Mouse (Mus musculus): ENCODE data around the gene Gm44579. TPM values are rescaled to one million over a fixed set of nuclear protein-coding genes. Genes with fewer than 3 reads are reported as not detected.

The Gm44579 gene
- not detected in 2 replicates for total RNA-seq (2017)

DNA sequence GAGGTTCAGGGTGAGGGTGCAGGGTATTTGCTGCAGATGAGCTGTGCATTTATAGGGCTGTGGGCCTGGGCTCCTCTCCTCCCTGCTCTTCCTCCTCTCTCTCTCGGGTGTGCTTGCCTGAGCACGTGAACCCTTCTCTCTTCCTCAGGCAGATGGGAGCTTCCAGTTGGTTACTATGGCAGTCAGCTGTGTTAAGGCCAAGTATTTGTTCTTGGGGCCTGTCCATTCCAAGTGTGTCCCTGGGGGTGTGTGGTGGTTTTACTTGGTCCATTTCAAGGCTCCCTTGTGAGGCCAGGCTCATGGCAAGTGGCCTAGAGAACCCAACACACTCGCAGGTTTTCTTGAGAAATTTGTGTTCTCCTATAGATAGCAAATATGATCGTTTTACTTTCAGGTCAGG lies at the start of gene Gm44579, which contains the start of gene Olfr287:
TSS of gene Gm44579 (minus strand) at position 101 of the 400 bp plus-strand sequence.
TSS of gene Olfr287 (minus strand) at position 180 of the 400 bp plus-strand sequence.
- ATAC-seq (replicated peaks; ENCODE audit: low read depth, poor library complexity, severe bottlenecking): no peak

DNA sequence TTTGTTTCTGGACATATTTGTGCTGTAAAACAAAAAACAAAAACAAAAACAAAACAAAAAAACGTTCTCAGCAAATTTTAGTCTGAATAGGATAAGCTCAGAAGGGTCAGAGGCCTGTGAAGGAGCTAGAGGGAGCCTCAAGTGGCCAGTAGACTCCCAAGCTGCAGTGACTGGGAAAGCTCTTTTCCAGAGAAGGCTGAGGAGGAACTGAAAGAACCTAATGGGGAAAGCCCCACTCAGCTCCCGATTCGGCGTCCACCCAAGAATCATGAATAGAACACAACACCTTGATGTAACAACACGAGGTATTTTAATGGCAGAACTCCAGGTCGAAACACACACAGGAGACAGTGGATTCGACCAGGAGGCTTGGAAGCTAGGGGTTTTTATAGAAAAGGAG lies 37.0 kb upstream of the Gm44579 start:
- no peak for ATAC-seq (replicated peaks; ENCODE audit: low read depth, poor library complexity, severe bottlenecking)

DNA sequence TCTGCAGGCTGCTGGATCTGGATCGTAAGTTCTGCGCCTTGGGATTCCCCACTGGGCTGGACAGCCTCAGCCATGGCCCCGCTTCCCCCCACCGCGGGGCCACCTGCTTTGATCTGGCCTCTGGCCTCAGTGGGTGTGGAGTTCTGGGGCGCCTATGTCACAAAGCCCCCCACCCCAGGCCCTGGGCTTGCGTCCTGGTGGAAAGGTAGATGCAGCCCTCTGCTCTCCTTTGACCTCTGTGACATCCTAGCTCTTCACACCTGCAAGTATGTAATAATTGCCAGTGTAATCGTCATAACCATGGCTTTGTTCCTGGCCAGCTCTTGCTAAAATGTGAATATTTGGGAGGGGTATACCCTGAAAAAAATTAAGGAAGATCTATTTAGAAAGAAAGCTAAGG lies 36.4 kb upstream of the Gm44579 start, which contains the start of gene H1fnt:
TSS of gene H1fnt (minus strand) at position 101 of the 400 bp plus-strand sequence.
- ATAC-seq (replicated peaks; ENCODE audit: low read depth, poor library complexity, severe bottlenecking): no peak

DNA sequence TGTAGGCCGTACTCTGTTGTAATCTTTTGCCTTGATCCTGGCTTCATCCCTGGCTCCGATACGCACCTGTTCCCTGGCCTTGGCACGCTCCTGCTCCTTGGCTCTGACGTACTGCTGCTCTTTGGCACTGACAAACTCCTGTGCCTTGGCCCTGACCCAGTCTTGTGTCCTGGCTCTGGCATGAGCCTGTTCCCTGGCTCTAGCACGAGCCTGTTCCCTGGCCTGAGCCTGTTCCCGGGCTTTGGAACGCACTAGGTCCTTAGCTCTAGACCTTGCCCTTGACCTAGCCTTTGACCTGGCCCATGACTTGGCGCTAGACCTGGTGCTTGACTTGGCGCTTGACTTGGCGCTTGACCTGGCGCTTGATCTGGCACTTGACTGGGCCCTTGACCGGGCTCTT lies 35.5 kb upstream of the Gm44579 start:
- no peak for ATAC-seq (replicated peaks; ENCODE audit: low read depth, poor library complexity, severe bottlenecking)

DNA sequence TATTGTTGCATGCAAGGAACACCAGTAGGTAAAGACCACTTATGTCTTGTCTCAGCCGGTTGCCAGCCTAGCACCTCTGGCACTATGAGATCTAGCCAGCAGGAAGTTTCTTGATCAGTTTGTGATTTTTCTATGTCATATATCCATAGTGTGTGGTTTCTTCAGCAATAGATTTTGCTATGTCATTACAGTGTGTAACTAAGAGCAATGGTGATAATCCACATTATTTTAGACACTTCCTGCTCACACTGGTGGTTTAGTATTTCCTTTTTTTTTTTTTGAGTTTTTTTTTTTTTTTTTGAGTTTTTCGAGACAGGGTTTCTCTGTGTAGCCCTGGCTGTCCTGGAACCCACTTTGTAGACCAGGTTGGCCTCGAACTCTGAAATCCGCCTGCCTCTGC lies 14.7 kb upstream of the Gm44579 start:
- ATAC-seq (replicated peaks; ENCODE audit: low read depth, poor library complexity, severe bottlenecking): peak; percentile 72

DNA sequence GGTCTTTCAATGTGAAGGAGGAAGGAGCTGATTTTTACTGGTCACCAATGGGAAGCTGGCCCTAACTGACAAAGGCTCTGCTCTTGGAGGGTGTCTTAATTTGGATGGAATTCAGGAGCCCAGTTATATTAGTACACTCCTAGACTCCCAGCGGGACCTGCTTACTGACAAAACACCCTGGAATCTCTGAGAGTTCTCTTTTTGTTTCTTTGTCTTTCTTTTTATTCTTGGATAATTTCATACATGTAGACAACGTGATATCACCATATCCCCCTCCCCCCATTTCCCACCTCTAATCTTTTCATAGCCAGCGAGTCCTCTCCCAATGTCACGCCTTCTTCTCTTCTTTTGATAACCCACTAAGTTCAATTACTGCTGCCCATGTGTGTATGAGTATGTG lies 13.6 kb upstream of the Gm44579 start, which contains the start of gene Olfr286:
TSS of gene Olfr286 (minus strand) at position 101 of the 400 bp plus-strand sequence.
- no peak for ATAC-seq (replicated peaks; ENCODE audit: low read depth, poor library complexity, severe bottlenecking)

DNA sequence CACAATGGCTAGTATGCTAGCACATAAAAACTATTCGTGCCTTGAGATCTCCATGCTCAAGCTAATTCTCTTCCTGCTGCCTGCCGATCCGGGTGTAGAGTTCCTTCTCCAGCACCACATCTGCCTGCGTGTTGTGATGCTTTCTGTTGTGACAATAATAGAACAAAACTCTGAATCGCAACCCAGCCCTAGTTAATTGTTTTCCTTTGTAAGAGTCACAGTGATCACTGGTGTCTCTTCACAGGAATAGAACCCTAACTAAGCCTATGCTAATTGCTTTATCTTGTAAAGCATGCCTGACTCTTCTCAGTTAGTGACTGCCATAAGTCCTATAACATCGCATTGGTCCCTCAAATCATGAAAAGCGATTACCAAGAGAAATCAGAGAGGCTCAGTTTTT lies 5.3 kb upstream of the Gm44579 start:
- no peak for ATAC-seq (replicated peaks; ENCODE audit: low read depth, poor library complexity, severe bottlenecking)

DNA sequence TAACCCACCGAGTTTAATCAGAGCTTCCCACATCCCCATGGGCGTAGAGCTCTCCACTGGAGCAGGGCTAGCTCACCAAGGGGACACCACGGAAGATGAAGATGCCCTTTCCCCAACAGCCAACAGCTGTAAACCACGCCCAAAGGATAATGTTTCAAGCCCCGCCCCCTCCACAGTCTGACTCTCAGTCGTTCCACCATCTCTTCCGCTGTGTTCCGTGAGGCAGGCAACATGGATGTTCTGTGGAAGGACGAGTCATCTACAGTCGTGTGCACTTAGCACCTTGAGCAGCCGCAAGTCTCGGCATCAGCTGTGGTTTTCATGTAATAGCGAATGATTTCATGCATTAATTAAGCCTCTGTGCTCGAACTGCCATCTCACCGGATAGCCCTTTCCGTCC lies 4.8 kb upstream of the Gm44579 start:
- no peak for ATAC-seq (replicated peaks; ENCODE audit: low read depth, poor library complexity, severe bottlenecking)

DNA sequence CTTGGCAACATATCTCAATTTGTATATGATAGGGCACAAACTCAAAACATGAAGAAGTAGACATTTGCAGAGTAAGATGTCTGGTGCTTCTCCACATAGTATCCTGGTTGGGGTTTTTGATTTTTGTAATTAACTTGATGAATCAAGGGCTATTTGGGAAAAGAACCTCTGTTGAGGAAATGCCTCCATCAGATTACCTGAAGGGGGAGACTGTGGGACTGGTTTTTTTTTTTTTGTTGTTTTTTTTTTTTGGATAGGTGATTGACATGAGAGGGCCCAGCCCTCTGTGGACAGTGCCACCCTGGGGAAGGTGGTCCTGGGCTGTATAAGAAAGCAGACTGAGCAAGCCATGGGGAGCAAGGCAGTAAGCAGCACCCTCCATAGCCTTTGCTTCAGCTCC lies 1.6 kb upstream of the Gm44579 start:
- ATAC-seq (replicated peaks; ENCODE audit: low read depth, poor library complexity, severe bottlenecking): no peak

DNA sequence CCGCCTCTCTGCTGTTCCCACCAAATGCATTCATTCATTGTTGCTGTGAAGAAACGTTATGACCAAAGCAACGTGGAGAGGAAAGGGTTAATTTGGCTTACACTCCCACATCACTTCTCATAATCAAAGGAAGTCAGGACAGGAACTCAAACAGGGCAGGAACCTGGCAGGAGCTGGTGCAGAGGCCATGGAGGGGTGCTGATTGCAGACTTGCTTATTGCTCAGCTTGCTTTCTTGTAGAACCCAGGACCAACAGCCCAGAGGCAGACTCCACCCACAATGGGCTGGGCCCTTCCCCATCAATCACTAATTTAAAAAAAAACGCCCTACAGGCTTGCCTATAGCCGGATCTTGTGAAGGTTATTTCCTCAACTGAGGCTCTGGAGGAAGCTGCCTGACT lies 6.6 kb downstream of the Gm44579 start:
- no peak for ATAC-seq (replicated peaks; ENCODE audit: low read depth, poor library complexity, severe bottlenecking)

DNA sequence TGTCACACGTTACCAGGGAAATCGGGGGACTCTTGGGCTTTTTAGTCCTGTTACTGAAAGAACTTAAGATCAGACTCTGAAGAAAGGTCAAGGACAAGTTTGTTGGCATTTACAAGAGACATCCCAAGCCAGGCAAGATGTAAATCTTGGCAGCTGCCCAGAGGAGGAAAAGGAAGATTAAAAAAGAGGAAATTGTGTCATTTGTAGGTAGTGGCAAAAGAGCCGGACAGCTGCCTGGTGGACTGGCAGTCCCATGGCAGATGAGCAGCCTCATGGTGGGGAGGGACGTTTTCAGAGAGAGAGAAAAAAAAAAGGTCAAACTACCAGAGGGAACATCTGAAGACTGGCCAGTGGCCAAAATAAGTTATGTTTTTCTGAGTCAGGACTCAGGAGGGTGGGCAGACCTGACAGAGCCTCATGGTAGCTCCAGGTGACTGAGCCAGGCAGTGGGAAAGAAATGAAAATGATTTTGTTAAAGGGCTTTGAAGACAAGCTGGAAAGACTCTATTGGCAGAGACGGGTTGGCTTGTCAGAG lies 7.4 kb downstream of the Gm44579 start:
- ATAC-seq (replicated peaks; ENCODE audit: low read depth, poor library complexity, severe bottlenecking): no peak

DNA sequence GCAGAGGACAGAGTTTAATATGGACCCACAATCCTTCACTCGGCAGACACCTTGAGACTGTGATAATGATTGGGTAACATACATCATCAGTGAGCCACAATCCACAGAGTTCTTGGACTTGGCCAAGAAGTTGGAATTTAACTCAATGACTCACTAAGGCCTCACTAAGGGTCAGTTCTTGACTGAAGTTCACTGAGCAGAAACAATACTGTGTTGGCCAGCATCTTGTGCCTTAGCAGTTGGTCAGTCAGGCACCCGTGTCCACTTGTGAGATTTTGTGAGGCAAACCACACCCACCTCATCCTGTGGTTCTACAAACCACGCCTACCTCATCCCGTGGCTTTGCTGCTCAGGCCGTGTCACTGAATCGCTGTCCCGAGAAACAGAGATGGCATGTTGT lies 11.1 kb downstream of the Gm44579 start:
- ATAC-seq (replicated peaks; ENCODE audit: low read depth, poor library complexity, severe bottlenecking): no peak

DNA sequence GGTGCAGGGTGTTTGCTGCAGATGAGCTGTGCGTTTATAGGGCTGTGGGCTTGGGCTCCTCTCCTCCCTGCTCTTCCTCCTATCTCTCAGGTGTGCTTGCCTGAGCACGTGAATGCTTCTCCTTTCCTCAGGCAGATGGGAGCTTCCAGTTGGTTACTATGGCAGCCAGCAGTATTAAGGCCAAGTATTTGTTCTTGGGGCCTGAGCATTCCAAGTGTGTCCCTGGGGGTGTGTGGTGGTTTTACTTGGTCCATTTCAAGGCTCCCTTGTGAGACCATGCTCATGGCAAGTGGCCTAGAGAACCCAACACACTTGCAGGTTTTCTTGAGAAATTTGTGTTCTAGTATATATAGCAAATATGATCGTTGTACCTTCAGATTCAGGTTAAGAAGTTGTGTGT lies 25.3 kb downstream of the Gm44579 start, which contains the start of gene Olfr288:
TSS of gene Olfr288 (minus strand) at position 101 of the 400 bp plus-strand sequence.
- ATAC-seq (replicated peaks; ENCODE audit: low read depth, poor library complexity, severe bottlenecking): no peak

DNA sequence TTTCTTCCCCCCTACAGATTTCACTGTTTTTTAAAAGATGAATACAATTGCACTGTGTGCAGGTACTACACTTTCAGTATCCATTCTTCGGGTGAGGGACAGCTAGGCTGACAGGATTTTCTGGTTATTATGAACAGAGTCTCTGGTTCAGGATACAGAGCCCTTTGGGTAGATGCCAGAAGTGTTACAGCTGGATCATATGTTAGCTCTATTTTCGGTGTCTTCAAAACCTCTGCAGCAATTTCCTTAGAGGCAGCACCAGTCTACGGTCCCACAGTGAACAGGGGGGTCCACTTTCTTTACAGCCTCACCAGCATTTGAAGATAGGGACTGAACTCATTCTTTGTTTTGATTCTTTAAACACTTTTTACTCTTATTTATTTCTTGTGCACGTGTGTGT lies 36.3 kb downstream of the Gm44579 start:
- ATAC-seq (replicated peaks; ENCODE audit: low read depth, poor library complexity, severe bottlenecking): no peak

DNA sequence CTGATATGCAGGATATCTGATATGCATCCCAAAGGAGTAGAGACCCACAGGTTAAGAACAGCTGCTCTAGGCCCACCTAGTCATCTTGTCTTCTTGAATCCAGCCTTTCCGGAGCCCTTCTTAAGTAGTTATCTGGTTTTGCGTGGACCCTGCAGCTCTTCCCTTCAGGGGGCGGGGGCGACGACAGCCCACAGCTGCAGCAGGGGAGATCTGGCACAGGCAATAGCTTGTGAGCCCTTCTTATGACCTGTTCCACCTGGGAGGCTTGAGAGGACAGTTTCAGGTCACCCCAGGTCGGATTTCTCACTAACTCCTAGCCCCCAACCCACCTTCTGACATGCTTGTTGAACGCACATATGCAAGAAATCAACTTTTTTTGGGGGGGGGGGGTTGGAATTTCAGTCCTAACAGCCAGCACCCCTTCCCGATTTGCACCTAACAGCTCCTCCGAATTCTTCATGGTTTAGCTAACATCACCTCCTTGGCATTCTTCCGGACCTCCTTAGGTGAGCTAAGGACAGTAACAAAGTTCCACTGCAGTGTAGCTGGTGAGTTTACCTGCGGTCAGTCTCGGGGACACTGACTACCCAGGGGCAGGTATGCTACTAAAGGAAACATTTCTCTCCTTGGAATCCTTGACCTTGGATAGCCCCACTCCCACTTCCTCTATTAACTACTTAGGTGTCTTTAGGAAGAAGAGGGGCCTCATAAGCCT lies 38.8 kb downstream of the Gm44579 start:
- ATAC-seq (replicated peaks; ENCODE audit: low read depth, poor library complexity, severe bottlenecking): no peak

DNA sequence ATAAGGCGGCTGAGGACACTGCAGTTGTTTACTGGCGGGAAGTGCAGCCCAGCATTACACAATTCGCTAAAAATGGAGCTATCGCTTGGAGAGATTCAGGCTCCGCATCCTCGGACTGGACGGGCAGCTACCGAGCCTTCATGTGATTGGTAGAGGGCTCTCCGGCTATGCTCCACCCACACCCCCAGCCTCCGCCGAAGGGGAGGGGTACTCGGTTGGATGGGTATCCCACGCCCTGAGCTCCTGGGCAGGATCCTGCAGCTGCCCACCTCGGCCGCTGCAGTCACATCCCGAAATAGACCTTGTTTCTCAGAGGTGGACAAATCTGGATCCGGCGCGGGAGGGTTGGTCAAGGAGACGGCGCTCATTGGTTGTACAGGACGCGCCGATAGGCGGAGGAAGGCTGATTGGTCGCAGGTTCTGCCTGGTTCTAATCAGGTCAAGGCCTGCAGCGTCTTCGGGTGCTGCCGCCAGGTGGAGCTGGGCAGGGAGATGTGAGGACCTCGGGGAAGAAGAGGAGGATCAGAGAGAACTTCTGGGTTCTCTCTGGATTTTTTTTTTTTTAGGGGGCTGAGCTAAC lies 39.6 kb downstream of the Gm44579 start:
- ATAC-seq (replicated peaks; ENCODE audit: low read depth, poor library complexity, severe bottlenecking): peak; percentile 98

DNA sequence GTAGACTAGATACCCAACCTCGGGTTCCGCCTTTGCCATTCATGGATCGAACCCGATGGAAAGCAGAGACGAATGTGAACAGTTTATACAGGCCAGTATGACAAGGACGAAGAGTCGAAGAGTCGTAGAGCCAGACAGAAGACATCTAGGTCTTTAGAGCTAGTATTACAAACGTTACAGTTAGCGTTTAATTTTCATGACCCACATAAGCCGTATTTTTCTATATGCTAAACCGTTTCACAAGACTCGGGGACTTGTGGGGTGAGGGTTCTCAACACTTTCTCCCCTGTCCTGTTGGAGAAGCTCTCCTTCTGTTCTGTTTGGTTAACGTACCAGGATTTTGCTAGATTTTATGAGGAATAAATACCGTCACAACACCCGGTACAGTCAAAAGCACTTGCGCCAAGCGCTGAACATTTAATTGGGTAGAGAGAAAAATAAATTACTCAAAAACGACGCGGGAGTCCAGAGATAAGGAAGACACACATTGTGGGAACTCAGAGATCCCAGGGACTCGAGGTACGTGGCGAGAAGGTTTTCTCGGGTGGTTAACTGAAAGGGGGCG lies 40.1 kb downstream of the Gm44579 start:
- no peak for ATAC-seq (replicated peaks; ENCODE audit: low read depth, poor library complexity, severe bottlenecking)

DNA sequence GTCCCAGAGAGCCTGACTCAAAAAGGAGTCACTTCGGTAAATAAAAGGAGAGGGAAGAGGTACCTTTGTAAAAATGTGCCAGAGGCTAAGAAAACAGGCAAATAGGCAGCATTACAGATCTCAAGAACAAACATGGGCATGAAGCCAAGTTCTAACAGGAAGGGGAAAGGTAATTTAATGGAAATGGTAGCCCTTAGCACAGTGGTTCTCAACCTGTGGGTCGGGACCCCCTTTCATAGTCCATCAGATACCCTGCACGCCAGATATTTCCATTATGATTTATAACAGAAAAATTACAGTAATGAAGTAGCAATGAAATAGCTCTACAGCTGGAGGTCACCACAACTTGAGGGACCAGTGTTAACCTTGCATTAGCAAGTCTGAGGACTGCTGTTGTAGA lies 43.5 kb downstream of the Gm44579 start:
- ATAC-seq (replicated peaks; ENCODE audit: low read depth, poor library complexity, severe bottlenecking): no peak

DNA sequence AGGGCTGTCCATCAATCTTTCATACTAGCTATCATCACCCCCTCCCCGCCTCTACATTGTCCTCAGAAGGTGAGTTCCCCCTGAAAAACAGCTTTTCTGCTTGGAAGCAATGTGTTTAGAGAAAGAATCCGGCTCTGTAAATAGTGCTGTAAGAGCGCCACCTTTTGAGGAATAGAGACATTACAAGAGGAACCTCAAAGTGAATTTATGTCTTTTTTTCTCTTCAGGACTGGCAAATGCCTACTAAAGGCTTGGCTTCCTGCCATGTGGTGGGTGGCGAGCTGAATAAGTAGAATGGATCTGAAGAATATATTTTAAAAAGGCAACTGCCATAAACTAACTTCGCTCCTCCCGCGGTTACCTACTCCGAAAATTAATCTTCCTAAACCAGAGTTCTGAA lies 47.0 kb downstream of the Gm44579 start:
- peak; percentile 63; the same call in 1 of the 2 replicates for ATAC-seq (replicated peaks; ENCODE audit: low read depth, poor library complexity, severe bottlenecking)

DNA sequence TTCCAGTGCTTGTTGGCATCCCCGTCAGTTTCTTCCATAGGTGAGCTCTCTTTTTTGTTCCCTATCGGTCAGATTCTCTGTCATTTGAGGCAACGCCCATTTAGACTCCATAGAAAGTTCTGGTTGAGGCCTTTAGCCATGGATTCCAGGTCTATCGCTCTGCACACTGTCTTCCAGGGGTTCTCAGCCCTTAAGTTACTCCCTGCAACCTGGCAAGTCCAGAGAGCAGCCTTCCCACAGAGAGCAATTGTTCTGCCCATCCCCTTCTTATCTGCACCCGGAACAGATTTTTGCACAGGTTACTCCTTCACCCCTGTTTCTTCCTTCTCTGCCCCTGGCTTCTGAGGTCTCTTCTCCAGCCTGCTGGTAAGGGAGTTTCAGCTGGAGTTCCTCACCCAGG lies 48.7 kb downstream of the Gm44579 start:
- no peak for ATAC-seq (replicated peaks; ENCODE audit: low read depth, poor library complexity, severe bottlenecking)

DNA sequence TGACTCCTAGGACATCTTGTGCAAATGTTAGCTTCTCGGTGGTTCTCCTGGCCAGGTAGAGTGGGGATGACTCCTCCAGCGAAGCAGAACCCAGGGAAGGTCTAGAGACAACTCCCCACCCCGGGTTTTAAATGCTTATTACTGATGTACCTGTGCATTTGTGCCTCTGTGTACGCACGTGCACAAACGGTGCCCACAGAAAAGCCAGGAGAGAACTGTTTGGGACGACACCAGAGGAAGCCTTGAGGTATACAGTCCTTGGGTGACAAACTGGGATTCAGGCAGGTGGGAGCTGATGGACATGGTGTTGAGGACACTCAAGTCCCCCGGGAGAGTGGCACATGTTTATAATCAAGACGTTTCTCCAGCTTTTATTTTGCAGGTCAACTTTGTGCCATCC lies 49.9 kb downstream of the Gm44579 start:
- no peak for ATAC-seq (replicated peaks; ENCODE audit: low read depth, poor library complexity, severe bottlenecking)

All from common myeloid progenitor, adult 5-6 weeks (primary cell).